Mouse (Mus musculus) embryonic fibroblast, embryonic 13.5 days (primary cell): ENCODE results near the gene Hoxa13.

Source experiments
- CTCF ChIP-seq: IDR thresholded peaks from 2 replicates; pipeline ENCODE4 v1.5.1; 2011; ENCODE audit warnings: mild to moderate bottlenecking, control low read depth, low read length, moderate library complexity, borderline replicate concordance; ENCODE audit not compliant: insufficient read depth
- POLR2A ChIP-seq: IDR thresholded peaks from 2 replicates; pipeline ENCODE4 v1.6.1; 2011; ENCODE audit warnings: low read depth, mild to moderate bottlenecking, control low read depth, low read length, moderate library complexity

GRCm38 (mm10) chr6:52268756-52269155 lies 8.1 kb upstream of the Hoxa13 start:
- TF ChIP-seq CTCF: no peak
- TF ChIP-seq POLR2A: no peak
